Mouse (Mus musculus): ENCODE measurements at regions not wholly inside any gene's neighbourhood (a gene's known extent, or its start where the extent isn't known, plus 50 kb on each side); places are given as distances from the start of the nearest gene placed in this dataset.

DNA sequence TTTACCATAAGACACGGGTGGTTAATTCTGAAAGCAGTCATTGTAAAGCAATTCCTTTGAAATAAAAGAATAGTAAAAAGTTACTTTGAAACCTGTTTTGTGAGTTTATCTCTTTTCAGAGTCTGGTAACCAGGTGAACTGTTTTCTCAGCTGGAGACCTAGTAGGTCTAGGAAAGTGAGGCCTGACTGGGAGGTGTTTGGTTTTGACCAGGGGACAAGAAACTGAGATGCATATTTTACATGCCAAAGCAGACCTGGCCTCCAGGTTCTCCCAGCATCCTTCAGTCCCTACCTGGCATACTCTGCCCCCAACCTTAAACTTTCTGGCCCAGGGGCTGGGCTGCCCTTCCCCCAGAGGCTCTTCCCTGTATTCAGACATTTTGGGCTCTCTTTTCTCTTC is 142.9 kb upstream of the Pfn2 start:
- TF ChIP-seq MYOD1 (IDR thresholded peaks at IDR 0.05; ENCODE audit: control insufficient read depth in 1 of 3, insufficient read length in 2 of 3, low read depth in 2 of 3): no peak
- TF ChIP-seq POLR2A (IDR thresholded peaks at IDR 0.05; ENCODE audit: insufficient read length, low read depth): no peak
